ENCODE assay signal across 20 mouse cellular contexts in the genomic region with DNA sequence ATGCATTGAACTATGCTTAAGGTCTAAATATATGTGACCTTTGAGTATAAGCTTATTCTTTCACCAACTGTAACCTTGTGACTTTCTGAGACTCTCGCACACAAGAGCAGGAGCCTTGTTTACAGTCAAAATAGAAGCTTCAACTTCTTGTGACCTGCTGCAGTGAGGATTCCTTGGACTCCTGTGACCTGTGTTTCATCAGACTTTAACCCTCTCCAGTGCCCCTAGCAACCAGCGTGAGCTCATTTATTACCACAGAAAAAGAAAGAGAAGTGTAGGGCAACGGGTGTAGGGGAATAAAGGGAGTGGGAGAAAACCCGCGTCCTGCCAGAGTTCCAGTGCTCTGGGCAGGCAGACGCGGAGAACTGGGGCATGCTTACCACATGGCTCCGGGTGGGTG. TPM values are rescaled to one million over a fixed set of nuclear protein-coding genes. Genes with fewer than 3 reads are reported as not detected.
DNase-seq lines count a peak whose midpoint lies in the region; ATAC-seq and TF ChIP-seq lines count a peak whose summit lies in the region.
"Had no signal": no experiment of that assay in that cellular context is flagged by ENCODE, and none has a peak within 500 bp of the region (broad histone marks: within the 10 kb centered on the region; RNA-seq: fewer than 3 reads in every experiment).

No protein-coding gene starts in this region.

- no peak overlapping the region for H3K4me3 ChIP-seq in embryonic facial prominence, embryonic 15.5 days (replicated peaks)
- H3K4me3 ChIP-seq in limb, embryonic 12.5 days (replicated peaks): no peak overlapping the region
- no peak overlapping the region for H3K4me3 ChIP-seq in cerebellum, adult 2 months (replicated peaks; ENCODE audit: insufficient read depth, low read depth, low read length)
- H3K4me3 ChIP-seq: forebrain, embryonic 15.5 days; gastrocnemius, adult 2 months; heart, adult 2 months; midbrain, embryonic 15.5 days had no signal

- TF ChIP-seq CTCF in cerebellum, adult 2 months (IDR thresholded peaks at IDR 0.05; ENCODE audit: borderline replicate concordance, insufficient read depth, low read depth, low read length): no peak

- H3K4me2 ChIP-seq in embryonic facial prominence, embryonic 15.5 days (replicated peaks): no peak overlapping the region
- H3K4me2 ChIP-seq in limb, embryonic 12.5 days: no peak overlapping the region
- H3K4me2 ChIP-seq: forebrain, embryonic 15.5 days; midbrain, embryonic 15.5 days had no signal

- no peak for TF ChIP-seq POLR2A in cerebellum, adult 2 months (IDR thresholded peaks at IDR 0.05; ENCODE audit: borderline replicate concordance, insufficient read depth, low read length)

- H3K27me3 ChIP-seq in embryonic facial prominence, embryonic 15.5 days: no peaks in the 10 kb centered on the region; the same call in 1 of the 2 replicates
- H3K27me3 ChIP-seq in limb, embryonic 12.5 days: no peaks in the 10 kb centered on the region
- no peaks in the 10 kb centered on the region for H3K27me3 ChIP-seq in cerebellum, adult 2 months (ENCODE audit: control insufficient read depth, insufficient read depth, low read length)
- H3K27me3 ChIP-seq: forebrain, embryonic 15.5 days; midbrain, embryonic 15.5 days had no signal

- H3K9me3 ChIP-seq in embryonic facial prominence, embryonic 15.5 days (replicated peaks): no peaks in the 10 kb centered on the region
- H3K9me3 ChIP-seq in limb, embryonic 12.5 days: no peaks in the 10 kb centered on the region
- H3K9me3 ChIP-seq: forebrain, embryonic 15.5 days; midbrain, embryonic 15.5 days had no signal

- no peaks in the 10 kb centered on the region for H3K36me3 ChIP-seq in embryonic facial prominence, embryonic 15.5 days
- H3K36me3 ChIP-seq in limb, embryonic 12.5 days: no peaks in the 10 kb centered on the region
- H3K36me3 ChIP-seq: forebrain, embryonic 15.5 days; G1E; midbrain, embryonic 15.5 days had no signal

- peak overlapping the region; percentile 51; the same call in 1 of the 2 replicates for H3K27ac ChIP-seq in embryonic facial prominence, embryonic 15.5 days (replicated peaks)
- peak overlapping the region; percentile 45; the same call in 1 of the 2 replicates for H3K27ac ChIP-seq in limb, embryonic 12.5 days
- no peak overlapping the region for H3K27ac ChIP-seq in cerebellum, adult 2 months (ENCODE audit: insufficient read depth, low read length)
- H3K27ac ChIP-seq: forebrain, embryonic 15.5 days; gastrocnemius, adult 2 months; heart, adult 2 months; liver, embryonic 14.5 days; midbrain, embryonic 15.5 days had no signal

- peaks cover 29% of the 10 kb centered on the region for H3K4me1 ChIP-seq in embryonic facial prominence, embryonic 15.5 days
- H3K4me1 ChIP-seq in limb, embryonic 12.5 days (replicated peaks): peaks cover 29% of the 10 kb centered on the region
- no peaks in the 10 kb centered on the region for H3K4me1 ChIP-seq in cerebellum, adult 2 months (ENCODE audit: control insufficient read depth, insufficient read depth, low read length)

- H3K9ac ChIP-seq in embryonic facial prominence, embryonic 15.5 days: no peak overlapping the region
- H3K9ac ChIP-seq in limb, embryonic 12.5 days (replicated peaks): no peak overlapping the region
- H3K9ac ChIP-seq: forebrain, embryonic 15.5 days; liver, embryonic 14.5 days; midbrain, embryonic 15.5 days had no signal

- ATAC-seq in embryonic facial prominence, embryonic 15.5 days (ENCODE audit: insufficient number of reproducible peaks, low FRiP score, low TSS enrichment, low read depth): no peak
- ATAC-seq in limb, embryonic 12.5 days (ENCODE audit: insufficient number of reproducible peaks, insufficient read depth, low FRiP score, low TSS enrichment, low read depth): no peak
- ATAC-seq: forebrain, embryonic 15.5 days; lung, postnatal 0 days; midbrain, embryonic 15.5 days had no signal

- DNase-seq in kidney, adult 9 months: peak; percentile 31
- no peak for DNase-seq in kidney, postnatal 4 days
- DNase-seq in embryo, embryonic 10.5 days (ENCODE audit: low spot score): peak; percentile 57
- DNase-seq in cerebellum, adult 2 months: no peak
- no peak for DNase-seq in urinary bladder, postnatal 14 days (ENCODE audit: low spot score)
- DNase-seq in cerebellum, postnatal 14 days: no peak
- DNase-seq: adrenal gland, adult 2 months; cerebellum, adult 11-12 months; gastrocnemius, adult 2 months; heart, adult 2 months; layer of hippocampus, adult 9-11 months; right cerebral cortex, postnatal 25 days; thymus, adult 18-20 months had no signal

- WGBS in embryonic facial prominence, embryonic 15.5 days: 70% methylated on average over 8 of the region's 8 CpGs
- 41% methylated on average over 8 of the region's 8 CpGs for WGBS in limb, embryonic 12.5 days
- 72% methylated on average over 8 of the region's 8 CpGs for WGBS in cerebellum, adult 2 months

RNA-seq across cellular contexts. Expression of a gene that starts 52.3 kb away (rescaled TPM):
- polyA plus RNA-seq in embryonic facial prominence, embryonic 15.5 days (2015; fragmentation: Nextera tagmentation; extraction: Ambion mirVana): 13.1 and 16.8 TPM in 2 replicates
- polyA plus RNA-seq in limb, embryonic 12.5 days (2016; fragmentation: Nextera tagmentation; extraction: Ambion mirVana): 3.2 and 3.3 TPM in 2 replicates
- polyA plus RNA-seq in cerebellum, adult 2 months (2012; rRNA removed): 0.26 and 0.38 TPM in 2 replicates
- polyA plus RNA-seq: G1E had no signal

Comparison
In these comparisons a context has a peak if more than half of its experiments do, and no peak if none do; other contexts are left out.
1. DNase-seq: peak in kidney, adult 9 months (single experiment) and embryo, embryonic 10.5 days (single experiment); none in kidney, postnatal 4 days (0 of 2), cerebellum, adult 2 months (0 of 2), urinary bladder, postnatal 14 days (single experiment) and cerebellum, postnatal 14 days (0 of 2).